Mouse (Mus musculus) Patski (cell line): ENCODE measurements around the gene Agrp. TPM values are rescaled to one million over a fixed set of nuclear protein-coding genes. Genes with fewer than 3 reads are reported as not detected.

Experiments used
- ATAC-seq: fragments of 100-300 bp; one replicate; pipeline ENCODE4 v1.8.0; 2021
- CTCF ChIA-PET: fragments of 350-600 bp; sonication (Branson Sonifier 250); formaldehyde crosslinking; loops from one replicate; lab custom pipeline; 2022; ENCODE audit warnings: inconsistent platforms; lab: Charles Lee
- POLR2A ChIA-PET: fragments of 350-600 bp; sonication (Branson Sonifier 250); formaldehyde crosslinking; loops from one replicate; lab custom pipeline; 2022; ENCODE audit warnings: antibody characterized with exemption, inconsistent platforms; lab: Charles Lee
- DNase-seq: peaks from one replicate; pipeline ENCODE4 v3.0.0-alpha.2; 2011; ENCODE audit warnings: low read depth, low spot score
- H3K27me3 ChIP-seq: fragments of 371-371 bp; one replicate; pipeline ENCODE4 v1.5.1; 2021
- CTCF ChIP-seq: fragments of 100-300 bp; IDR thresholded peaks from one replicate; pipeline ENCODE4 v1.5.1; 2021
- in situ Hi-C: fragments of 300-500 bp; cut with MboI; formaldehyde crosslinking; loops from 3 replicates; pipeline ENCODE4 v1.11.1; 2018; ENCODE audit warnings: low pct_unique_long_range_greater_than_20kb, mixed read lengths
- polyA plus RNA-seq: library from polyadenylated mRNA; unstranded; gene quantifications from one replicate; pipeline ENCODE4 v1.2.3, GENCODE M21; 2021

Agrp gene
- polyA plus RNA-seq, 1 experiment from 2014 or later = 0.30 TPM

GRCm38 (mm10) chr8:105624401-105624800, 12.8 kb downstream of the Agrp start:
- ChIA-PET CTCF (interaction anchor here (0.5 to 5.8 kb wide), 2 partner anchors 16 to 186 kb away, joined by 4 to 25 read pairs; no protein-coding TSS in a partner anchor), POLR2A (no interaction called here)
- no peaks in the 10 kb centered on the region for H3K27me3 ChIP-seq
- DNase-seq (no peak), ATAC-seq (no peak)
- in situ Hi-C loops = no loop called here
- TF ChIP-seq CTCF = no peak

DNA sequence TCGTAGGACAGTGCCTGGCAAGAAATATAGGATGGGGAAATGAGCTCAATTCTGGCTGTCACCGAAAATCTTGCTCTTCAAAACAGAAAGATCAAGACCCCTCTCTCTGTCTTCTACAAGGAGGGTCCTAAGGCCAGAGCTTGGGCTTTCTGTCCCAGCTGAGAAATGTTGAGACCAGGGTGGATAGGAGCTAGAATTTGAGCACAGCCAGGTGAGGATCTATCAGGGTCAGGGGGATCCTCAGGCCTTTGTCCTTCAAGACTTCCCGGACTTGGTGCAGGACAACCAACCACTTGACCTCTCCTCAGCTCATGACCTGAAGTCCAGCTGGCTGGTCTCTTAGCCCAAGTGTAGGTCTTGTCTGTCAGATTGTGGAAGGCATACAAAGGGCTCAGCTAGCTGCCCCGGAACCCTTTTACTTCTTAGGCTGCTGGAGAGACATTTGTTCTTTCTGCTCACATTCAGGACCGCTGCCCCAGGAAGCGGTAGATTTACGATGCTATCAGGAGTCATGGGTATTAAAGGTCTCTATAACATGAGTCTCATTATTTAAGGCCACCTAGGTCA, 13.4 kb downstream of the Agrp start:
- in situ Hi-C loops = no loop called here
- no peak for DNase-seq
- no peaks in the 10 kb centered on the region for H3K27me3 ChIP-seq
- no peak for ATAC-seq
- POLR2A ChIA-PET = interaction anchor here (1.0 kb wide), 1 partner anchor 14 kb away, joined by 4 read pairs; no protein-coding TSS in a partner anchor
- TF ChIP-seq CTCF = no peak
- CTCF ChIA-PET = interaction anchor here (0.8 to 1.6 kb wide), 5 partner anchors 12 to 30 kb away, joined by 3 to 4 read pairs (median 3); partner anchors contain the start of genes Agrp and Ctcf

GRCm38 (mm10) chr8:105623118-105623517, 14.1 kb downstream of the Agrp start:
- ATAC-seq = no peak
- no peak for TF ChIP-seq CTCF
- DNase-seq = no peak
- no peaks in the 10 kb centered on the region for H3K27me3 ChIP-seq
- in situ Hi-C loops = no loop called here
- POLR2A ChIA-PET = interaction anchor here (0.7 to 1.0 kb wide), 2 partner anchors 14 to 76 kb away, joined by 3 to 4 read pairs; no protein-coding TSS in a partner anchor
- CTCF ChIA-PET = interaction anchor here (0.8 to 1.7 kb wide), 10 partner anchors 8 to 55 kb away, joined by 3 to 7 read pairs (median 3); partner anchors contain the start of genes Agrp and Ctcf

DNA sequence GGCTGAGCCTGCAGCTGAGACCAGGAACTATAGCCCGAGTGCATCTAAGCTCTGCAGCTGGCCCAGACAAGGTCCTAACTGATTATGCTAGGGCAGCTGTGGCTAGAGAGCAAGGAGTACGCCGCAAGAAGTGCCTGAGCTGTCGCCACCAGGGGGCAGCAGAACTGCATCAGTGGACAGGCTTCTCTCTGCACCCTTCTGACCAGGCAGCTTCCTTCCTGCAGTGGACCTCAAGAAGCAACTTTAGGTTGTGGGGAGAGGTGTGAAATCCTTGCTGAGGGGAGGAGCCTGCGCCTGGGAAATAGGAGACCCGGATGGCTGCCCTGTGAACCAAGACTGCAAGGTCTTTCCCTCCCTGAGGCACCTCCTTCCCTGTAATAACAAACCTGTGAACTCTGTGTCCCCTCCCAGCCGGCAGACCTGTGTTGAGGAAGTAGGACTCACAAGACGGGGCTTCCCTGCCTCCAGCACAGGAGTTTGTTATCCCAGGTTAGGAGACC, 14.7 kb downstream of the Agrp start:
- peak; percentile 84 for ATAC-seq
- TF ChIP-seq CTCF = no peak
- ChIA-PET CTCF (interaction anchor here (0.8 to 1.7 kb wide), 10 partner anchors 8 to 56 kb away, joined by 3 to 7 read pairs (median 3); partner anchors contain the start of gene Agrp), POLR2A (interaction anchor here (0.7 to 1.0 kb wide), 3 partner anchors 13 to 76 kb away, joined by 3 to 4 read pairs (median 3); partner anchors contain the start of gene Ctcf)
- no peaks in the 10 kb centered on the region for H3K27me3 ChIP-seq
- DNase-seq = no peak
- in situ Hi-C loops = no loop called here

DNA sequence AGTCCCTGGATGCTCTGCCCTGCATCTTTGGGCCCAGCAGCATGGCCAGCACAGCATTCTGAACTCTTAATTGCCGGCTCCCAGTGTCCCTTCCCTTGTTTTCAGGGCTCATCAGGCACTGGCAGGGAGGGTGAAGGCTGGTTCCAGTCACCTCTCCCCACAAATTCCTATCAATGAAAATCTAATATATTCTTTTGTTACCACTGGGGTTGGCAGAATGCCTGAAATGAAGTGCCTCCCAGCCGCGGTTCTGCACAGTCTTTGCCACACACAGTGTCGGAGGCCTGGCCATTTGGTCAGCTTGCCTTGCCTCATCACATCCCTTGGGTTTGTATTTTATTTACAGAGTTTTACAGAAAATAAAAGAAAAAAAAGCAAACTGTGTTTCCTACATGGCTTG, 15.4 kb downstream of the Agrp start:
- in situ Hi-C loops = no loop called here
- no peaks in the 10 kb centered on the region for H3K27me3 ChIP-seq
- TF ChIP-seq CTCF = no peak
- ChIA-PET POLR2A (interaction anchor here (0.9 kb wide), 1 partner anchor 14 kb away, joined by 3 read pairs; the partner anchor contains the start of gene Ctcf), CTCF (interaction anchor here (0.8 to 1.7 kb wide), 8 partner anchors 9 to 57 kb away, joined by 3 to 7 read pairs (median 3); no protein-coding TSS in a partner anchor)
- ATAC-seq (no peak), DNase-seq (no peak)

DNA sequence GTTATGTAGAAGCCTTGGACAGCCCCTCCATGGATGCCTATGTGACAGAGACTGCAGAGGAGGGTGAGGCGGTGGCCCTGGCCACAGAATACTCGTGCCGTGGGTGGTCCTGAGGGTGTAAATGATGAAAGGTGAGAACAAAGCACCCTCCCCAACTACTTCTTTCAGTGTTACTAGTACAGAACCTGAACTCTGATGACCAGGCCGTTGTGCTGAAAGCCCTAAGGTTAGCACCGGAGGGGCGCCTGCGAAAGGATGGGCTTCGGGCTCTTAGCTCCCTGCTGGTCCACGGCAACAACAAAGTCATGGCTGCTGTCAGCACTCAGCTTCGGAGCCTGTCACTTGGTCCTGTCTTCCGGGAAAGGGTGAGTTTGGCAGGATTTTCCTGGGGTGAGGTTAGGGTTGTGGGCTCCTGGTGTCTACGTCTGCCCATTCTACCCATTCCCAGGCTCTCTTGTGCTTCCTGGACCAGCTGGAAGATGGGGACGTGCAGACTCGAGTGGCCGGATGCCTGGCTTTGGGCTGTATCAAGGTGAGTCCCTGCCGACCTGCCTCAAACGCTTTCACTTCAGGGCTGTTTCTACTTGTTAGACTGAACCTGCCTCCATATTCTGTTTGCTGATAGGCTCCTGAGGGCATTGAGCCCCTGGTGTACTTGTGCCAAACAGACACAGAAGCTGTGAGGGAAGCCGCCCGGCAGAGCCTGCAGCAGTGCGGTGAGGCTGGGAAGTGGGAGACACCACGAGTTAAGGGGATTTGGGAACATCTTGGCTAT, 16.1 kb downstream of the Agrp start:
- ATAC-seq (no peak), DNase-seq (no peak)
- POLR2A ChIA-PET = interaction anchor here (1.0 kb wide), 1 partner anchor 14 kb away, joined by 3 read pairs; no protein-coding TSS in a partner anchor
- in situ Hi-C loops = no loop called here
- no peak for TF ChIP-seq CTCF
- no peaks in the 10 kb centered on the region for H3K27me3 ChIP-seq
- CTCF ChIA-PET = interaction anchor here (1.0 to 1.7 kb wide), 2 partner anchors 9 to 13 kb away, joined by 4 to 7 read pairs; no protein-coding TSS in a partner anchor

GRCm38 (mm10) chr8:105620211-105620610, 17.0 kb downstream of the Agrp start:
- DNase-seq = no peak
- ChIA-PET POLR2A (interaction anchor here (1.0 kb wide), 1 partner anchor 13 kb away, joined by 3 read pairs; no protein-coding TSS in a partner anchor), CTCF (no interaction called here)
- H3K27me3 ChIP-seq = no peaks in the 10 kb centered on the region
- no peak for ATAC-seq
- in situ Hi-C loops = no loop called here
- no peak for TF ChIP-seq CTCF

GRCm38 (mm10) chr8:105618892-105619591, 18.2 kb downstream of the Agrp start:
- in situ Hi-C loops = no loop called here
- ChIA-PET POLR2A (no interaction called here), CTCF (interaction anchor here (0.8 to 1.4 kb wide), 2 partner anchors 11 to 14 kb away, joined by 3 read pairs; partner anchors contain the start of gene Ripor1)
- H3K27me3 ChIP-seq = no peaks in the 10 kb centered on the region
- TF ChIP-seq CTCF = no peak
- DNase-seq (no peak), ATAC-seq (no peak)

GRCm38 (mm10) chr8:105618279-105618634, 18.9 kb downstream of the Agrp start:
- no peak for ATAC-seq
- no peak for TF ChIP-seq CTCF
- in situ Hi-C loops = no loop called here
- ChIA-PET CTCF (interaction anchor here (0.8 to 1.5 kb wide), 4 partner anchors 10 to 22 kb away, joined by 3 to 5 read pairs (median 3); partner anchors contain the start of gene Ripor1), POLR2A (no interaction called here)
- DNase-seq = no peak
- H3K27me3 ChIP-seq = no peaks in the 10 kb centered on the region
